Mouse (Mus musculus): ENCODE results near the gene Jsrp1.

GRCm38 (mm10) chr10:80843087-80843930 lies 30.0 kb upstream of the Jsrp1 start:
- TF ChIP-seq CTCF (IDR thresholded peaks at IDR 0.05; ENCODE audit: borderline replicate concordance, control insufficient read depth, extremely low read depth, insufficient read depth, low read length, poor library complexity) = no peak
- TF ChIP-seq POLR2A (IDR thresholded peaks at IDR 0.05; ENCODE audit: control insufficient read depth, extremely low read depth, insufficient read depth, low read length, poor library complexity) = no peak
